Mouse (Mus musculus) lung, embryonic 14.5 days (tissue): ENCODE measurements around the gene 4930407I10Rik. TPM values are rescaled to one million over a fixed set of nuclear protein-coding genes. Genes with fewer than 3 reads are reported as not detected.

Experiments
- ATAC-seq: fragments of 200-750 bp; cut with Nextera tagmentation; 2 replicates; pipeline ENCODE4 v1.8.0; 2017; ENCODE audit warnings: mild to moderate bottlenecking, moderate TSS enrichment, moderate library complexity; ENCODE audit not compliant: insufficient read depth
- DNase-seq: peaks from one replicate; pipeline ENCODE4 v3.0.0-alpha.2; 2015
- H3K27ac ChIP-seq: fragments of 300-500 bp; sonication (generic); 2 replicates; pipeline ENCODE4 v1.5.1; 2014; ENCODE audit warnings: low read depth, mild to moderate bottlenecking, moderate library complexity
- H3K27me3 ChIP-seq: fragments of 300-500 bp; sonication (generic); 2 replicates; pipeline ENCODE4 v1.6.1; 2014; ENCODE audit warnings: low read length, control low read depth; ENCODE audit not compliant: insufficient read depth
- H3K36me3 ChIP-seq: fragments of 300-500 bp; sonication (generic); 2 replicates; pipeline ENCODE4 v1.6.1; 2014; ENCODE audit warnings: control low read depth; ENCODE audit not compliant: insufficient read depth
- H3K4me1 ChIP-seq: fragments of 300-500 bp; sonication (generic); 2 replicates; pipeline ENCODE4 v1.6.1; 2014; ENCODE audit warnings: antibody characterized with exemption, control low read depth; ENCODE audit not compliant: insufficient read depth
- H3K4me2 ChIP-seq: fragments of 300-500 bp; sonication (generic); 2 replicates; pipeline ENCODE4 v1.6.1; 2014; ENCODE audit warnings: mild to moderate bottlenecking
- H3K4me3 ChIP-seq: fragments of 300-500 bp; sonication (generic); 2 replicates; pipeline ENCODE4 v1.5.1; 2014; ENCODE audit warnings: low read depth, low read length
- H3K9ac ChIP-seq: fragments of 300-500 bp; sonication (generic); 2 replicates; pipeline ENCODE4 v1.6.1; 2014
- H3K9me3 ChIP-seq: fragments of 300-500 bp; sonication (generic); 2 replicates; pipeline ENCODE4 v1.6.1; 2016; ENCODE audit warnings: low read depth, low read length, control low read depth
- CTCF ChIP-seq: IDR thresholded peaks from 2 replicates; pipeline ENCODE4 v1.5.1; 2016; ENCODE audit warnings: antibody characterized with exemption, low read depth
- WGBS: fragments of 180-500 bp; shearing (Covaris S2); extraction: QIAGEN DNeasy Blood & Tissue Kit; methylation state at CpG from one replicate; pipeline ENCODE4 v1.1.7; 2014; 5-methylcytosine and 5-hydroxymethylcytosine counted together
- polyA plus RNA-seq: library from polyadenylated mRNA; unstranded; fragments of >200 nt; fragmentation: Nextera tagmentation; extraction: Ambion mirVana; gene quantifications from 2 replicates; pipeline ENCODE4 v1.2.1, GENCODE M21; 2014

4930407I10Rik gene
- polyA plus RNA-seq, 1 experiment from 2014 or later, result not detected

GRCm38 (mm10) chr15:82017461-82017860 is 41.5 kb upstream of the 4930407I10Rik start:
- Histone ChIP-seq H3K4me2 (peak overlapping the region; percentile 38; the same call in 1 of the 2 replicates), H3K36me3 (peaks cover 27% of the 10 kb centered on the region), H3K27ac (no peak overlapping the region), H3K9ac (no peak overlapping the region), H3K4me1 (peaks cover 13% of the 10 kb centered on the region; the same call in 1 of the 2 replicates), H3K9me3 (no peaks in the 10 kb centered on the region), H3K4me3 (no peak overlapping the region; the same call in 1 of the 2 replicates), H3K27me3 (no peaks in the 10 kb centered on the region)
- no peak for TF ChIP-seq CTCF
- 64% methylated on average over 4 of the region's 4 CpGs for WGBS
- DNase-seq, result no peak
- ATAC-seq, result no peak

- H3K9ac ChIP-seq, result no peak overlapping the region
- peaks cover 13% of the 10 kb centered on the region; the same call in 1 of the 2 replicates for H3K4me1 ChIP-seq
- H3K36me3 ChIP-seq, result peaks cover 46% of the 10 kb centered on the region
- no peak for DNase-seq
- H3K27ac ChIP-seq, result no peak overlapping the region
- H3K27me3 ChIP-seq, result no peaks in the 10 kb centered on the region
- TF ChIP-seq CTCF, result no peak
- no peaks in the 10 kb centered on the region for H3K9me3 ChIP-seq
- H3K4me3 ChIP-seq, result no peak overlapping the region
- H3K4me2 ChIP-seq, result no peak overlapping the region
- WGBS, result 88% methylated on average over 3 of the region's 3 CpGs
- ATAC-seq, result no peak
These were observed 39.7 kb upstream of the 4930407I10Rik start for GRCm38 (mm10) chr15:82019288-82019687.

GRCm38 (mm10) chr15:82022535-82023088 is 36.3 kb upstream of the 4930407I10Rik start:
- Histone ChIP-seq H3K27ac (no peak overlapping the region), H3K36me3 (peaks cover 77% of the 10 kb centered on the region), H3K9ac (no peak overlapping the region), H3K4me1 (0 out of 2 replicates have a peak, but pooled peaks cover 1% of the 10 kb centered on the region), H3K9me3 (no peaks in the 10 kb centered on the region), H3K4me3 (no peak overlapping the region), H3K27me3 (no peaks in the 10 kb centered on the region), H3K4me2 (no peak overlapping the region)
- ATAC-seq, result no peak
- WGBS, result 82% methylated on average over 13 of the region's 13 CpGs
- DNase-seq, result no peak
- TF ChIP-seq CTCF, result no peak

- WGBS, result 77% methylated on average over 6 of the region's 6 CpGs
- Histone ChIP-seq H3K27ac (no peak overlapping the region), H3K4me2 (no peak overlapping the region), H3K9ac (no peak overlapping the region), H3K27me3 (no peaks in the 10 kb centered on the region), H3K4me3 (no peak overlapping the region), H3K9me3 (no peaks in the 10 kb centered on the region), H3K4me1 (no peaks in the 10 kb centered on the region), H3K36me3 (peaks cover 85% of the 10 kb centered on the region)
- no peak for TF ChIP-seq CTCF
- ATAC-seq, result no peak
- no peak for DNase-seq
These were observed 34.9 kb upstream of the 4930407I10Rik start for GRCm38 (mm10) chr15:82023965-82024635.

- no peaks in the 10 kb centered on the region for H3K9me3 ChIP-seq
- H3K27ac ChIP-seq, result no peak overlapping the region
- H3K9ac ChIP-seq, result no peak overlapping the region
- H3K4me3 ChIP-seq, result no peak overlapping the region
- WGBS, result 83% methylated on average over 7 of the region's 7 CpGs
- H3K36me3 ChIP-seq, result peaks cover 95% of the 10 kb centered on the region
- H3K27me3 ChIP-seq, result no peaks in the 10 kb centered on the region
- DNase-seq, result no peak
- TF ChIP-seq CTCF, result no peak
- H3K4me2 ChIP-seq, result no peak overlapping the region
- ATAC-seq, result no peak
- H3K4me1 ChIP-seq, result no peaks in the 10 kb centered on the region
These were observed 31.7 kb upstream of the 4930407I10Rik start for GRCm38 (mm10) chr15:82027276-82027675.

GRCm38 (mm10) chr15:82027726-82028125 is 31.2 kb upstream of the 4930407I10Rik start:
- no peak for ATAC-seq

GRCm38 (mm10) chr15:82032386-82032785 is 26.6 kb upstream of the 4930407I10Rik start:
- DNase-seq (no peak), ATAC-seq (no peak)
- Histone ChIP-seq H3K4me3 (no peak overlapping the region), H3K36me3 (peaks cover 80% of the 10 kb centered on the region), H3K4me1 (no peaks in the 10 kb centered on the region), H3K9me3 (no peaks in the 10 kb centered on the region), H3K27ac (no peak overlapping the region), H3K9ac (no peak overlapping the region), H3K4me2 (no peak overlapping the region), H3K27me3 (no peaks in the 10 kb centered on the region)
- 84% methylated on average over 7 of the region's 7 CpGs for WGBS
- TF ChIP-seq CTCF, result no peak

More at GRCm38 (mm10) chr15:82027726-82028125, 31.2 kb upstream of the 4930407I10Rik start:
- no peak for DNase-seq
- WGBS, result 78% methylated on average over 7 of the region's 7 CpGs
- H3K36me3 ChIP-seq, result peaks cover 93% of the 10 kb centered on the region
- H3K4me2 ChIP-seq, result no peak overlapping the region
- no peak overlapping the region for H3K4me3 ChIP-seq
- H3K27ac ChIP-seq, result no peak overlapping the region
- no peaks in the 10 kb centered on the region for H3K9me3 ChIP-seq
- H3K4me1 ChIP-seq, result no peaks in the 10 kb centered on the region
- TF ChIP-seq CTCF, result no peak
- H3K9ac ChIP-seq, result no peak overlapping the region
- H3K27me3 ChIP-seq, result no peaks in the 10 kb centered on the region
